Mouse (Mus musculus) splenic B cell, adult 2 months (primary cell): ENCODE data around the gene Lrrc17.
"Not testable (repeated sequence)": the region's sequence is repeated elsewhere in the genome, so short reads cannot be mapped to it uniquely, and the experiment has no call there.

Experiments
- DNase-seq: peaks from one replicate; pipeline ENCODE4 v3.0.0-alpha.2; 2011; ENCODE audit warnings: low read depth, low spot score
- H3K27me3 ChIP-seq: 2 replicates; pipeline ENCODE4 v1.6.1; 2012; ENCODE audit warnings: mild to moderate bottlenecking, low read length, moderate library complexity, mixed read lengths; ENCODE audit not compliant: control insufficient read depth, poor library complexity, insufficient read depth, severe bottlenecking
- H3K36me3 ChIP-seq: 2 replicates; pipeline ENCODE4 v1.6.1; 2012; ENCODE audit warnings: mild to moderate bottlenecking, low read length, moderate library complexity, mixed read lengths; ENCODE audit not compliant: control insufficient read depth, poor library complexity, insufficient read depth, severe bottlenecking

Gene Lrrc17

DNA sequence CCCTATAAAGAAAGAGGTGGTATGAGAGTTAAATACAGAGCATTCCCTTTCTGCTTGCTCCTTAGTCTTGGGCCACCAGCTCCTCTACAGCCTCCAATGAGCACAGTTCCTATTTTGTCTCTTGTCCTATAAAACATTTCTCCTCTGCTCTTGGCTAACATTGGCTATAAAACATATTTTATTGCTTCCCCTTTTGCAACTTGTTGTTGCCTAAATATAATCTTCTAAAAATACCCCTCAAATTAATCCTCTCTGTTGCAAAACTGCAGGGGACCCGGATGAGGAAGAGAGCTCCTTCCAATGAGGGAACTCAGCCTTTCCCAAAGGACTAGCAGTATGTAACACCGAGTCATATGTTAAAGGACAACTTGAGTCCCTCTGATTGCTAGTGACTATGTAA, 20.6 kb downstream of the Lrrc17 start:
- no peak for DNase-seq
- H3K36me3 ChIP-seq: no peaks in the 10 kb centered on the region

DNA sequence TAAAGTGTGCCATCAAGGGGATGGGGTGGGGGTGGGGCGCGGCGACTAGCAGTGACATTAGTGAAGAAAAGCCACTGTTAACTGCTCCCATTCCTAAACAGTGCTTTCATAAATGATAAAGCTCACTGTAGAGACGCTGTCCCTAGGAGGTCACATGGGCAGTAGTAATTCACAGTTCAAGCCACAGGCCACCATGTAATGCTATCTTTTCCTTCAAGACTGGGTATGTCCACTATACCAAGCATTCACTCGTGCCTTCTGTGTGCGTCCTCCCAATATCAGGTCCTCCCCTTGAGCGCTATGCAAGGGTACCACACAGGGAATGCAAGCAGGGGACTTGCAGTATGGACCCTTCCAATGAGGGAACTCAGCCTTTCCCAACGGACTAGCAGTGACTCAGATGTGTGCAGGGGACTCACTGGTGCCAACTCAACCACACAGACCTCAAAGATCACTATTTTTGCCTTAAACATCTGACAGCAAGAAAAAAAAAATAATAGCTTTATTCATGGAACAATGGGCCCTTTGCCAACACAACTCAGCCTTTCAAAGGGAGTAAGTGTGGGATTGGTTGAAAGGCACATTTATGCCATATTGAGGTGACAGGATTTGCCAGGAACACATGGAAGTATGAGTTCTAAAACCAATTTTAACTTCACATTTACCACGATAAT, 22.2 kb downstream of the Lrrc17 start:
- H3K27me3 ChIP-seq: no peaks in the 10 kb centered on the region
- H3K36me3 ChIP-seq: no peaks in the 10 kb centered on the region

More for the DNA sequence above, 20.6 kb downstream of the Lrrc17 start:
- no peaks in the 10 kb centered on the region for H3K27me3 ChIP-seq

DNA sequence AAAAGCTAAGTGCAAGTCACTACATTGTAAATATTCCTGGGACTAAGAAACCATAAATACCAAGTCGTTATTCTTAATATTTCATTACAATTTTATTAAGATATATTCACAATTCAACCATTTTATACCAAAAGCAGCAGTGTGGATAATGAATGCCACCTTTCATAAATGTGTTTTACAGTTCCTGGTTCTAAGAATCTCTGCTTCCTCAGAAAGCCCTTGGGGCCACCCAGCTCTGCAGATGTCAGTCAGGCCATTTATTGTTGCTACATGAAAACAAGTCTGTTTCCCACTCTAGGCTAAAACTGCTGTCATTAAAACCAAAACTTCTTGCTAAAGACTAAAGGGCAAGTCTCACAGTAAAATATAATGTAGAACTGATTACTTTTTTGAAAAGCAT, 24.4 kb downstream of the Lrrc17 start:
- H3K27me3 ChIP-seq: no peaks in the 10 kb centered on the region
- no peaks in the 10 kb centered on the region for H3K36me3 ChIP-seq
- DNase-seq: peak; percentile 23

More for the DNA sequence above, 22.2 kb downstream of the Lrrc17 start:
- DNase-seq: no peak

DNA sequence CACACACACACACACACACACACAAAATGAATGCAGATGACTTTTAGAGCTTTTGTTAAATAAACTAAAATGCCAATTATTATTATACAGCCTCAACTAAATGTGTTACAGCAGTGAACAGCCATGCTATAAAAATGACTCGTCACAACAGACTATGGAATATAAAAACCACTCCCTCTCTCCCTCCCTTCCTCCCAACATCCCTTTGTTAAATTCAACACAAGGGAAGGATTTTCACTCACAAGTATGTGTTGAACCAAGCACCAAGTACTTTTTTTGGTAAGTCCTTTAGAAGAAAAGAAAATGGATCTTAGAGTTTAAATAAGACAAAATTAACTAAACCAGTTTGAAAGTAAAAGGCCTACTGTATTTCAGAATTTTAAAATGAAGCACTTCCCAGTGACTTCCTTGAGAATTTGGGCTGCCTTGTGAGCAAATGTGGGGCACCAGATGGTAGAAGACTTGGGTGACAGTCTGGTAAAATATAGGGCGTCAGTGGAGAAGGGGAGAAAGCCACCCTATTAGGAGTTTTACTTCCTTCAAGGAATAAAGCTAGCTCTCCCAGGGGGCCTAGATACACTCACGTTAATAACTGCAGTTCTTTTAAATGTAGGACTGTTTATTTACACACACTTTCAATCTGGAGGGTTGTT, 29.5 kb downstream of the Lrrc17 start:
- H3K27me3 ChIP-seq: no peaks in the 10 kb centered on the region
- DNase-seq: no peak
- no peaks in the 10 kb centered on the region for H3K36me3 ChIP-seq

DNA sequence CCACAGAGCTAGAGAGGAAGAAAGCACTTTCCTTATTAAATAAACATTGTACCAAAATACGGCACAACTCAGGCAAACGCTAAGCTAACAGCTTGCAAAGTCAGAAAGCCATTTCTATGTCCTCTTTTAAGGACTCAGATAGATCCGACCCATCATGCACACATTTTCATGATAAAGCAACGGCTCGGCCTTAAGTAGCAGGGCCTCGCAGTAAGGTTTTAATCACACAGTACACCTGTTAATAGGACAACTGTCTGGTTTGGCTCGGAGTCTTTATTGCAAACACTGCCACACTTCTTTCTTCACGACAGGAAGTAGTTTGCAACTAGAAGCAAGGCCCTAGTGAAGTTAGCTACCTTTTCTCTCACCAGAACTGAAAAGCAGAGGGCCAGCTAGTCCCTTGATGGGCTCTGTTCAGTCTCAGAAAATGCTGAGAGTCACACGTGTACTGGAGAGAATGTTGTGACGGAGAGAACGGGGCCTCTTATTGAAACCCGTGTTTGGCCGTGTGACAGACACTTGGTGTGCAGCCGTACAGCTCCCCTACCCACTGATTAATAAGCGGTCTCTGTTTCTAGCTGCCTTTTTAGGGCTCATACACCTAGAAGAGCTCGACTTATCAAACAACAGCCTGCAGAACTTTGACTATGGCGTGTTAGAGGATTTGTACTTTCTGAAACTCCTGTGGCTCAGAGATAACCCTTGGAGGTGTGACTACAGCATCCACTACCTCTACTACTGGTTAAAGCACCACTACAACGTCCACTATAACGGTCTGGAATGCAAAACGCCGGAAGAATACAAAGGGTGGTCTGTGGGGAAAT, 31.2 kb downstream of the Lrrc17 start:
- no peaks in the 10 kb centered on the region for H3K36me3 ChIP-seq
- no peaks in the 10 kb centered on the region for H3K27me3 ChIP-seq
- no peak for DNase-seq

DNA sequence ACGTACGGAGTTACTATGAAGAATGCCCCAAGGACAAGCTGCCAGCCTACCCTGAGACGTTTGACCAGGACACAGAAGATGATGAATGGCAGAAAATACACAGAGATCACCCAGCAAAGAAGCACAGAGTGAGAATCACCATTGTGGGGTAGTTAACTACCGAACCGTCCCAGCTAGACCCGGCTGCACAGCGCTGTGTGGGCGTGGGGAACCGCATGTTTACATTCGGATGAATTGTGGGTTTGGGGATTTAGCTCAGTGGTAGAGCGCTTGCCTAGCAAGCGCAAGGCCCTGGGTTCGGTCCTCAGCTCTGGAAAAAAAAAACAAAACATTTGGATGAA, 31.8 kb downstream of the Lrrc17 start:
- no peaks in the 10 kb centered on the region for H3K27me3 ChIP-seq

DNA sequence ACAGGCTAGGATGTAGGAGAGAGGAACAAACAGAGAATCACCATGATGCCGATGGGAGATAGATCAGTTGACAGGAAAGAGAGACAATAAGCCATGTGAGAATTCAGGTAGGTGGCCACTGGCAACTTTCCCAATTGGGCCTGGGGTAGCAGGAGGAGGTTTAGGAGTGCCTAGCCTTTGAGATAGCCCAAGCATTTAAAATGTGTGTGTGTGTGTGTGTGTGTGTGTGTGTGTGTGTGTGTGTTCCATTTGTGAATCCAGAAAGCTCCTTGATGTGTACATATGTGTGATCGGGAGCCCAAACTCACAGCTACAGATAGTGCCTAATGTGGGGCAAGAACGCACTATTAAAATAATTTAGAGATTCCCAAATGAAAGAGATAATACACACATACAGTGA, 34.8 kb downstream of the Lrrc17 start:
- no peak for DNase-seq
- no peaks in the 10 kb centered on the region for H3K27me3 ChIP-seq
- no peaks in the 10 kb centered on the region for H3K36me3 ChIP-seq

More for the DNA sequence above, 31.8 kb downstream of the Lrrc17 start:
- DNase-seq: no peak
- no peaks in the 10 kb centered on the region for H3K36me3 ChIP-seq

DNA sequence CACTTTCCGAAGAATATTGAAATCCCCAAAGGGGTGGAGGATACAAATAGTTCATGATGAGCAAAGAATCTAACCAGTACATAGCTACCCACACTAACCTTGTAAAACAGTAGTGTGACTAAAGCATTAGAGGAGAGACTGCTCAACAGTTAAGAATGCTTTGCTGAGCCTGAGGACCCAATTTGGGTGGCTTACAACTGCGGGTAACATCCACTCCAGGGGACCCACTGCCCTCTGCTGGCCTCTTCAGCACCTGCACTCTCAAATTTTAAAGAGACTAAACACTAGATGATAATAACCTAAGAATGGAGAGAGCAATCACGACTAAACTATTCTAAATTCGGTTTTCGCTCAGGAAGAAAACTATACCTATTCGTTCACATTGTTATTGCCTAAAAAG, 43.4 kb downstream of the Lrrc17 start:
- peak; percentile 74 for DNase-seq
- Histone ChIP-seq H3K36me3 (no peaks in the 10 kb centered on the region), H3K27me3 (peaks cover 2% of the 10 kb centered on the region; the same call in 1 of the 2 replicates)

DNA sequence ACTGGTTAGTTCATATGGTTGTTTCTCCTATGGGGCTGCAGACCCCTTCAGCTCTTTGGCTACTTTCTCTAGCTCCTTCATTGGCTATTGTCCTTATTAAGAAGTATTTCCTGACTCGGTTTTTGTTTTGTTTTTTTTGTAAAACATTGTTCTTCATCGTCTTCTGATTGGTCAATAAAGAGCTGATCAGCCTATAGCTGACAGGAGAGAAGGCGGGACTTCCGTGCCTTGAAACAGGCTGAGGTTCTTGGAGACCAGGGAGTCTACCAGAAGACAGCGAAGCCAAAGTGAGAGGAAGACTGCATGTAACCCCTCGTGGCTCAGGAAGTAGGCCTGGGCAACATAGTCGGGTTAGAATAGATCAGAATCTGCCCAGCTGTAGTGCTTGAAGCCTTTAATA, 44.3 kb downstream of the Lrrc17 start:
- DNase-seq: no peak
- H3K36me3 ChIP-seq: no peaks in the 10 kb centered on the region
- peaks cover 2% of the 10 kb centered on the region; the same call in 1 of the 2 replicates for H3K27me3 ChIP-seq

DNA sequence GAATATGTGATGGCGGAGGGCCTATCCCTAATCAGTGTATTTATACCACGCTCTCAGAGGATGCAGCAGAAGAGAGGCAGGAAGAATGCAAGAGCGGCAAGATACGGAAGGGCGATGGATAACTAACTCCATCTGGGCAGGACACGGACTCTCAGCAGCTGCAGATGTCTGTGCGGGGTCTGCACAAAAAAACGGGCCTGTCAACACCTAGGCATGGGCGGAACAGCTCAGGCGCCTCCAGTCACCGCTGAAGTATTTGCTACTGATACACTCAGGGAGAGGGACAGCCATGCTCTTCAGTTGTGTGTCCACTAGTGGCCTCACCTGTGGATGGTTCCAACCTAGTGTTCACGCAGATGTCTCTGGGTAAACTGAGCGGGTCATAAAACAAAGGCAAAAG, 44.9 kb downstream of the Lrrc17 start:
- no peak for DNase-seq
- H3K27me3 ChIP-seq: peaks cover 2% of the 10 kb centered on the region; the same call in 1 of the 2 replicates
- no peaks in the 10 kb centered on the region for H3K36me3 ChIP-seq

DNA sequence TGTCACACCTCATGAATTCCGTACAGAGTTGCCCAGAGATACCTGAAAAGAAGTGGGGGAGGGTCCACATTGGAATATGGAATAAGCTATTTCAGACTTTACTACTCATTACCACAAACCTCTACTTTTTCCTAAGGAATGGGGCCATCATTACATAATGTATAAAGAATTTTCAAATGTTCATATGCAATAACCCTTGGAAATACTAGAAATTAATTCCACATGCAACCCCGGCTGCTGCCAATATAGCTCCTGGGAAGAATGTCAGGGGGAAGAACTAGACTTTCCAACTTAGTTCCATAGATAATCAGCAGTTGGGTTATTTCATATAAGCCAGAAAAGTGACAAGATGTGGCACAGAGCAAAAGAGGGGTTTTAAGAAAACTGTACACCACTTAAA, 48.7 kb downstream of the Lrrc17 start:
- Histone ChIP-seq H3K27me3 (peaks cover 2% of the 10 kb centered on the region; the same call in 1 of the 2 replicates), H3K36me3 (no peaks in the 10 kb centered on the region)
- no peak for DNase-seq

DNA sequence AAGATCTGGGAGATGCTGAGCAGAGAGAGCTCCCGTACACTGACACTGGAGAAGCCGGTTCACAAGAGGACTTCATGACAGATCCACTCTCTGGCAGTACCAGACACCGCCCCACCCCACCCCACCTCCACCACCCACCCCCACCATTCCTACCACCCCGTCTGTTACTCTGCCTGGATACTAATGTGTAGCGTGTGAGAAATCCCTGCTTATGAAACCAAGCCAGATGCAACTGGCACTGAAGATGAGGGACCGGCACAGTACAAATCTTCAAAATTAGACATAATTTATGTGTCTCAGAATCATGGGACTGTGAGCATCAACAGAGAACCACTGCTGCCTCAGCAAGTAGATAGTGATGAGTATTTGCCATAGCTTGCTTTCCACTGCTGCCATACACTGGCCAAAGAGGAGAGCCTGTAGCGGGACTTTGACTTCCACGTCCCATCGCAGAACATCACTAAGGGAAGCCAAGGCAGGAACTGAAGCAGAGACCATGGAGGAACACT, 49.9 kb downstream of the Lrrc17 start:
- DNase-seq: no peak
- Histone ChIP-seq H3K27me3 (peaks cover 2% of the 10 kb centered on the region; the same call in 1 of the 2 replicates), H3K36me3 (no peaks in the 10 kb centered on the region)

DNA sequence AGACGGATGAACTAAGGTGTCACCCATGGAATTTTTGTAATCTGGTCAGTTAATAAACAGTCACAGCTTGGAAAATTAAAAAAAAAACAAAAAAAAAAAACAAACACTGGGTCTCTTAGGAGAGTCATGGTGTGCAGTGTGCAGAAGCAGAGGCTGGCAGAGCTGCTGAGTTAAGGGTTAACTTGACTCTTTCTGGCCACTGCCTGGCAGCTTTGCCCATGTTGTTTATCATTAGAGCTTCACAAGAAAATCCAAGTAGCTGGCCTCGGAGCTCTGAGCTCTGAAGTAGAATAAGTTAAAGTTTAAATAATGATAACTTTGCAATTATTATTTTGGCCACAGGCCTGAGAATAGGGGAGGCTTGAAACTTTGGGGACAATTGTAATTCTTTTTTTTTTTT, 56.2 kb downstream of the Lrrc17 start:
- H3K36me3 ChIP-seq: not testable (repeated sequence)

DNA sequence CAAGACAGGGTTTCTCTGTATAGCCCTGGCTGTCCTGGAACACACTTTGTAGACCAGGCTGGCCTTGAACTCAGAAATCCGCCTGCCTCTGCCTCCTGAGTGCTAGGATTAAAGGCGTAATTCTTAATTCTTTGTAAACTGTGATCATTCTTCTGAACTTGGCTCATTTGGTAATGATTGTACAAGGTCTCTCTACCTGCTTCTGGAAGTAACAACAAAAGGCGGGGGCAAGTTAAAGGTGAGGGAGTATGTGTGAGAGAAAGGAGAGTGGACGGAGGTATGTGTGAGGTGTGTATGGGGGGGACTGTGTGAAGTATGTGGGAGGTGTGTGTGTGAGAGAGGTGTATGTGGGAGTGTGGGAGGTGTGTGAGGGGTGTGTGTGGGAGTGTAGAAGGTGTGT, 56.6 kb downstream of the Lrrc17 start:
- no peak for DNase-seq
- Histone ChIP-seq H3K36me3 (no peaks in the 10 kb centered on the region), H3K27me3 (no peaks in the 10 kb centered on the region)

More for the DNA sequence above, 56.2 kb downstream of the Lrrc17 start:
- not testable (repeated sequence) for H3K27me3 ChIP-seq, DNase-seq

DNA sequence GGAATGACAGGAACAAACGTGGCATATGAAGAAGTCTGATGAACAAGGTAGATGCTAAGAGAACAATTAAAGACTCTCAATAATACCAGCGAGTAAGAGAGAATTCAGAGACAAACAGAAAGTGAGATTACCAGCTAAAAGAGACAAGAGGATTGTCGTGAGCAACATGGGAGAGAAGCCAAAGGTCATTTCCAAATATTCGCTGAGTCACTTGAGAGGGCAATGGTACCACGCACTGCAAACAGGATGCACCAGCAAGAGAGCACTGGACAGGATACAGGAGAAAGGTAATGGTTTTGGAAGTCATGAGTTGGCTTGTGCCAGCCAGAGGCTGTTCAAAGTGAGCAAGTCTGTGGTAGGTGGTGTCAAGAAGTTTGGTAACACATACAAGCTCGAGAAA, 62.6 kb downstream of the Lrrc17 start:
- Histone ChIP-seq H3K27me3 (no peaks in the 10 kb centered on the region), H3K36me3 (no peaks in the 10 kb centered on the region)
- DNase-seq: no peak
